Mouse (Mus musculus): ENCODE data around the gene Noa1.

DNA sequence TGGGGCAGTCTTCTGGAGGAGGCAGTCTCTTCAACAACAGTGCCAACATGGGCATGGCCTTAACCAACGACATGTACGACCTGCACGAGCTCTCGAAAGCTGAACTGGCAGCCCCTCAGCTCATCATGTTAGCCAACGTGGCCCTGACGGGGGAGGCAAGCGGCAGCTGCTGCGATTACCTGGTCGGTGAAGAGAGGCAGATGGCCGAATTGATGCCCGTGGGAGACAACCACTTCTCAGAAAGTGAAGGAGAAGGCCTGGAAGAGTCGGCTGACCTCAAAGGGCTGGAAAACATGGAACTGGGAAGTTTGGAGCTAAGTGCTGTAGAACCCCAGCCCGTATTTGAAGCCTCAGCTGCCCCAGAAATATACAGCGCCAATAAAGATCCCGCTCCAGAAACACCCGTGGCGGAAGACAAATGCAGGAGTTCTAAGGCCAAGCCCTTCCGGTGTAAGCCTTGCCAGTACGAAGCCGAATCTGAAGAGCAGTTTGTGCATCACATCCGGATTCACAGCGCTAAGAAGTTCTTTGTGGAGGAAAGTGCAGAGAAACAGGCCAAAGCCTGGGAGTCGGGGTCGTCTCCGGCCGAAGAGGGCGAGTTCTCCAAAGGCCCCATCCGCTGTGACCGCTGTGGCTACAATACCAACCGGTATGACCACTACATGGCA lies 41.8 kb downstream of the Noa1 start:
- TF ChIP-seq CTCF (IDR thresholded peaks at IDR 0.05; ENCODE audit: low read depth, low read length) (no peak), POLR2A (IDR thresholded peaks at IDR 0.05; ENCODE audit: insufficient read depth, low read length) (no peak), EP300 (IDR thresholded peaks at IDR 0.05; ENCODE audit: insufficient read depth, low read depth, low read length) (no peak)
